Mouse (Mus musculus) lung, postnatal 0 days (tissue): ENCODE data around the gene Upp2.

ENCODE experiments used
- CTCF ChIP-seq: IDR thresholded peaks from 2 replicates; pipeline ENCODE4 v1.5.1; 2016; ENCODE audit warnings: antibody characterized with exemption, mild to moderate bottlenecking
- EP300 ChIP-seq: IDR thresholded peaks from 2 replicates; pipeline ENCODE4 v1.6.1; 2016; ENCODE audit warnings: antibody characterized with exemption, mild to moderate bottlenecking, control low read depth

- TF ChIP-seq EP300 (no peak), CTCF (no peak)
These were observed 78.6 kb downstream of the Upp2 start for GRCm38 (mm10) chr2:58645667-58646066.
